Mouse (Mus musculus) midbrain, embryonic 13.5 days (tissue): ENCODE measurements around the gene Nisch. TPM values are rescaled to one million over a fixed set of nuclear protein-coding genes. Genes with fewer than 3 reads are reported as not detected.

Source experiments
- ATAC-seq: fragments of 200-750 bp; cut with Nextera tagmentation; 2 replicates; pipeline ENCODE4 v1.8.0; 2017; ENCODE audit warnings: mild to moderate bottlenecking, moderate TSS enrichment, moderate library complexity
- H3K27ac ChIP-seq: fragments of 300-500 bp; sonication (generic); 2 replicates; pipeline ENCODE4 v1.5.1; 2015; ENCODE audit warnings: inconsistent platforms, mild to moderate bottlenecking, moderate library complexity
- H3K27me3 ChIP-seq: fragments of 300-500 bp; sonication (generic); 2 replicates; pipeline ENCODE4 v1.6.1; 2015; ENCODE audit warnings: mild to moderate bottlenecking, inconsistent platforms
- H3K36me3 ChIP-seq: fragments of 300-500 bp; sonication (generic); 2 replicates; pipeline ENCODE4 v1.6.1; 2015; ENCODE audit warnings: mild to moderate bottlenecking, inconsistent platforms
- H3K4me1 ChIP-seq: fragments of 300-500 bp; sonication (generic); replicated peaks from 2 replicates; pipeline ENCODE4 v1.6.1; 2015; ENCODE audit warnings: inconsistent platforms
- H3K4me2 ChIP-seq: fragments of 300-500 bp; sonication (generic); replicated peaks from 2 replicates; pipeline ENCODE4 v1.6.1; 2015; ENCODE audit warnings: moderate library complexity, mild to moderate bottlenecking, inconsistent platforms
- H3K4me3 ChIP-seq: fragments of 300-500 bp; sonication (generic); replicated peaks from 2 replicates; pipeline ENCODE4 v1.5.1; 2015; ENCODE audit warnings: mild to moderate bottlenecking, inconsistent platforms
- H3K9ac ChIP-seq: fragments of 300-500 bp; sonication (generic); replicated peaks from 2 replicates; pipeline ENCODE4 v1.6.1; 2015; ENCODE audit warnings: mild to moderate bottlenecking, inconsistent platforms
- H3K9me3 ChIP-seq: fragments of 300-500 bp; sonication (generic); 2 replicates; pipeline ENCODE4 v1.6.1; 2016; ENCODE audit warnings: mild to moderate bottlenecking, inconsistent platforms
- WGBS: fragments of 180-500 bp; shearing (Covaris S2); methylation state at CpG from one replicate; pipeline ENCODE4 v1.1.7; 2015; 5-methylcytosine and 5-hydroxymethylcytosine counted together
- polyA plus RNA-seq: library from polyadenylated mRNA; unstranded; fragments of >200 nt; fragmentation: Nextera tagmentation; extraction: Ambion mirVana; gene quantifications from 2 replicates; pipeline ENCODE4 v1.2.1, GENCODE M21; 2015

Gene Nisch
- polyA plus RNA-seq, 1 experiment from 2014 or later = 385 TPM

DNA sequence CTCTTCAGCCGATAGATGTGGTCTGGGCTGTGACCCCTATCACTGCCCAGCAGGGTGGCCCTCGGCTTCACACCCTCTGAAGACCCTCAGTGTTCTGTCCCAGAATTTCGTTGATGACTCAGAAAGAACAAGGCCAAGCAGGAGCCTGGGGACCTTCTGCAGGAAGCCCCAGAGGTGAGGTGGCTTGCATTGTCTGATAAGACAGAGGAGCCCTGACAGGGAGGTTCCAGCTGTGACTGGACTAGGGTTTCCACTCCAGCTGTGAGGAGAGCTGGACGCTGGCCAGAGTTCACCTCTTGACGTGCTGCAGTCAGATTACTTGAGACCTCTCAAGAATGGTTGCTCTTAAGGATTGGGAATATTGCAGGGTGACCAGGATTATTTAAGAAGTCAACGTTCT lies 84.7 kb downstream of the Nisch start:
- peak overlapping the region; percentile 91 for H3K9ac ChIP-seq
- ATAC-seq = no peak
- H3K4me3 ChIP-seq = peak overlapping the region; percentile 79
- H3K9me3 ChIP-seq = no peaks in the 10 kb centered on the region
- peaks cover 29% of the 10 kb centered on the region for H3K36me3 ChIP-seq
- H3K27ac ChIP-seq = no peak overlapping the region
- peaks cover 56% of the 10 kb centered on the region for H3K4me1 ChIP-seq
- no peaks in the 10 kb centered on the region for H3K27me3 ChIP-seq
- peak overlapping the region; percentile 86 for H3K4me2 ChIP-seq
- 5% methylated on average over 6 of the region's 6 CpGs for WGBS

DNA sequence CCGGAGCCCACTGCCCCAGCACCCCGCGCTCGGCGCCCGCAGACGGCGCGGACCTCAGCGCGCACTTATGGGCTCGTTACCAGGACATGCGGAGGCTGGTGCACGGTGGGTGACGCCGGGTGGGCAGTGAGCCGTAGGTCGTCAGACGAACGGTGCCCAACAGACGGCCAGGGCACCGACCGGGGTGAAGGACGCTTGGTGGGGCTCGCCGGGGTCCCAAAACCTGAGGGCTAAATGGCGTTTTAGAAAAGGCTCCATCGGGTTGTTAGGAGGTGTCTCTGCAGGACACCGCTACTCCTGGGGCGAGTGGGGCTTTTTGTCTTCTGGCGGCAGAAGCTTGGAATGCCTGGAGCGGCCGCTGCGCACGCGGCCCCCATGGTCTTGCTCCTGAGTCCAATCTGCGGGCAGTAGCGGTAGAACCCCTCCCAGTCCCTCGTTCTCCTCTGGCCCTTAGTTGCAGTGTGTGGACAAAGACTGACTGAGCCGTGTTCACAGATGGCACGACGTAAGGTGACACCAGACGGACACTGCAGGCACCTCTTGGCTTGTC lies 85.4 kb downstream of the Nisch start:
- H3K9ac ChIP-seq = peak overlapping the region; percentile 91
- H3K27me3 ChIP-seq = no peaks in the 10 kb centered on the region
- H3K4me1 ChIP-seq = peaks cover 62% of the 10 kb centered on the region
- peaks cover 23% of the 10 kb centered on the region for H3K36me3 ChIP-seq
- H3K9me3 ChIP-seq = no peaks in the 10 kb centered on the region
- peak overlapping the region; percentile 79 for H3K4me3 ChIP-seq
- ATAC-seq = peak; percentile 40; the same call in 1 of the 2 replicates
- peak overlapping the region; percentile 86 for H3K4me2 ChIP-seq
- under 1% methylated on average over 43 of the region's 43 CpGs for WGBS
- H3K27ac ChIP-seq = peak overlapping the region; percentile 93

DNA sequence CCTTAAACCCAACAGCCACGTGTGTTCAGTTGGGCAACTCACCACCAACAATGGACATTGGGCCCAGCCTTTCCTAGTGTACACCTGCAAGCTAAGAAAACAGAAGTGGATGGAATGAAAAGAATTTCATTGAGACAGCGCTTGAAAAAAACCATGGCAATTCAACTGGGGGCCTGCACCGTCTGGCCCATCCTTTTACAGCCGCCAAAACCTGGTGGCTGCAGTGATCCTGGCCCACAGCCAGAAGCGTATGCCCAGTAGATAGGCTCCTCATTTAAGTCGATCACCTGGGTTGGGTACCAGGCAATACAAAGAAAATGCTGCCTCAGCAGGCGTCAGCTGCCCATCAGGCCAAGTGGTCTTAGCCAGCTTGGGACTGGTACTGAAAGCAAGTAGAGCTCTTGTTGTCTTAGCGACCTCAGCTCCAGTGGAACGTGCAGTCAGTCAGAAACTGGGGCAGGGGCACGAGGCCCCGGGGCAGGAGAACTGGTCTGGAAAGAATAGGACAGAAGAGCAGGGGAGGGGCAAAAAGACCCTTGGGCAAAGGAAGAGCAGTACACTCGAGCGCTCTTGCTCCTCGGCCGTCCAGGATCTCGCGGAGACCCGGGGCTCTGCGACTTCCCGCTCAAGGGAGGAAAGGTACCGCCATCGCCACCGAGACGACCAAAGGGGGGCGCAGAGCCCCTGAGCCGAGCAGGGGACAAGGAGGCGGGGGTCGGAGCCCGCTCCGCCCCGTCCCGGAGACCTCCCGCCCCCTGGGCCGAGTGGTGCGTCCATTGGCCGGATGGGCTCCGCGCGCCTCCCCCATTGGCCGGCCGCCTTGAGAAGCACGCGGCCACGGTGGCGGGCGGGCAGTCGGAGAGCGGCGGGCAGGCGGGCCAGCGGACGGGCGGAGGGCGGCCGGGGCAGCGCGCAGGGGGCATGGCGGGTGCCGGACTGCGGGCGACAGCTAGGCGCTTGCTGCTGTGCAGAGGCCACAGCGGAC lies 86.2 kb downstream of the Nisch start, which contains the start of gene Nt5dc2:
Gene Nt5dc2, plus strand, starts transcription at position 818 of the 985 bp plus-strand sequence.
- H3K9me3 ChIP-seq = no peaks in the 10 kb centered on the region
- H3K4me2 ChIP-seq = peak within 1 kb of the TSS; percentile 86
- H3K9ac ChIP-seq = peak within 1 kb of the TSS; percentile 91
- peaks cover 71% of the 10 kb centered on the region for H3K4me1 ChIP-seq
- peak within 1 kb of the TSS; percentile 93 for H3K27ac ChIP-seq
- 4% methylated on average over 53 of the region's 63 CpGs for WGBS
- peak within 1 kb of the TSS; percentile 79 for H3K4me3 ChIP-seq
- ATAC-seq = peak; percentile 86
- peaks cover 14% of the 10 kb centered on the region for H3K36me3 ChIP-seq
- H3K27me3 ChIP-seq = no peaks in the 10 kb centered on the region

DNA sequence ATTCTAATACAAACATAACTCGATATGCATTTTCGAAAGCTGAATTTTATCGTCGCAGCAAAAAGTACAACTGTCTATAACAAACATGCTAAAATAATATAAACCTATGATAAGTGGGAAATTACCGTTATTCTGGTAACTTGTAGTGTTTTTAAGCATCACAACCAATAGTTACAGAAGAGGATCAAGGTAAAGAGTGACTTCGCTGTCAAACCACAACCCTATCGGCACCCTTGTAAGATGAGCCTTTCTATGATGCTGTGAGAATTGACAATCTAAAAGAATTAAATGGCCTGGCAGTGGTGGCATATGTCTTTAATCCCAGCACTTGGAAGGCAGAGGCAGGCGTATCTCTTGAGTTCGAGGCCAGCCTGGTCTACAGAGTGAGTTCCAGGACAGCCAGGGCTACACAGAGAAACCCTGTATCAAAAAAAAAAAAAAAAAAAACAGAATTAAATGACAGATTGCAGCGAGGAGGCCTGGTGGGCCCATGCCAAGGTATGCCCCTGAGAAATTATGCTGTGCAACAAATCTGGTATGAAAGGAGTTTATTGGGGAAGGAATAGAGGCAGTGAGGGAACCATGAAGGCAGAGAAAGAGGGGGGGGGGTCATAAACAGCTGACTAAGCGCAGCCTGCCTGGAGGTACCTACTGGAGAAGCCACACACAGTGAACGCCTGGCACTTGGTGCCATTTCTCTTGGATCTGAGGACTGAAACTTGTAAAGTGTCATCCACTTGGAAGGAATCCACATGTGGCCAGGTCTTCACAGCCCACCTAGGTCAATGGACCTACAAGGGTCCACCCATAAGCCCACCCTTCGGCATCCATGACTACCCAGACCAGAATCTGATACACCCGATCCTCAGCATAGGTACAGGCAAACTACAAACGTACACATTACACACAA lies 87.2 kb downstream of the Nisch start:
- Histone ChIP-seq H3K36me3 (peaks cover 5% of the 10 kb centered on the region; the same call in 1 of the 2 replicates), H3K4me3 (peak overlapping the region; percentile 79), H3K9ac (no peak overlapping the region), H3K9me3 (no peaks in the 10 kb centered on the region), H3K4me2 (peak overlapping the region; percentile 93), H3K27ac (peak overlapping the region; percentile 93), H3K4me1 (peaks cover 75% of the 10 kb centered on the region), H3K27me3 (no peaks in the 10 kb centered on the region)
- 69% methylated on average over 15 of the region's 15 CpGs for WGBS
- no peak for ATAC-seq

DNA sequence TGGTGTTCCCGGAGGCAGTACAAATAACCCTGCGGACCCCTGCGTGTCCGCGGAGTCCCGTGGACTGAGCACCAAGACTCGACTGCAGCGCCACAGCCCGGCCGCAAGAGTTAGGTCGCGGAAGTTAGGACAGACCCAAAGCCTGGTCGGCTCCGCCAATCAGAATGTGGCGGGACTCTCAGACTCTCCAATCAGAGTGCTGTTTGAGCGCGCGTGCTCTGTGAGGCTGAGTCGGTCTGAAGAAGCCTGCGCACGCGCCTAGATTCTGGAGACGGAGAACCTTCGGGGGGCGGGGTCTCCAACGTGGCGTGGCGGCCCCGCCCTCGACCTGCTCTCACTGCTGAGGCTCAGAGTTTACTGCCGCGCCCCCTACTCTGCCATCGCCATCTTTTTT lies 87.9 kb downstream of the Nisch start, which contains the start of gene Smim4:
Gene Smim4, minus strand, starts transcription at position 131 of the 394 bp plus-strand sequence.
- WGBS = under 1% methylated on average over 33 of the region's 33 CpGs
- peak within 1 kb of the TSS; percentile 78 for H3K9ac ChIP-seq
- H3K27ac ChIP-seq = peak within 1 kb of the TSS; percentile 93
- H3K4me2 ChIP-seq = peak within 1 kb of the TSS; percentile 93
- H3K4me1 ChIP-seq = peaks cover 68% of the 10 kb centered on the region
- peak within 1 kb of the TSS; percentile 75 for H3K4me3 ChIP-seq
- no peaks in the 10 kb centered on the region for H3K9me3 ChIP-seq
- H3K27me3 ChIP-seq = no peaks in the 10 kb centered on the region
- H3K36me3 ChIP-seq = peaks cover 3% of the 10 kb centered on the region; the same call in 1 of the 2 replicates
- peak; percentile 93 for ATAC-seq

DNA sequence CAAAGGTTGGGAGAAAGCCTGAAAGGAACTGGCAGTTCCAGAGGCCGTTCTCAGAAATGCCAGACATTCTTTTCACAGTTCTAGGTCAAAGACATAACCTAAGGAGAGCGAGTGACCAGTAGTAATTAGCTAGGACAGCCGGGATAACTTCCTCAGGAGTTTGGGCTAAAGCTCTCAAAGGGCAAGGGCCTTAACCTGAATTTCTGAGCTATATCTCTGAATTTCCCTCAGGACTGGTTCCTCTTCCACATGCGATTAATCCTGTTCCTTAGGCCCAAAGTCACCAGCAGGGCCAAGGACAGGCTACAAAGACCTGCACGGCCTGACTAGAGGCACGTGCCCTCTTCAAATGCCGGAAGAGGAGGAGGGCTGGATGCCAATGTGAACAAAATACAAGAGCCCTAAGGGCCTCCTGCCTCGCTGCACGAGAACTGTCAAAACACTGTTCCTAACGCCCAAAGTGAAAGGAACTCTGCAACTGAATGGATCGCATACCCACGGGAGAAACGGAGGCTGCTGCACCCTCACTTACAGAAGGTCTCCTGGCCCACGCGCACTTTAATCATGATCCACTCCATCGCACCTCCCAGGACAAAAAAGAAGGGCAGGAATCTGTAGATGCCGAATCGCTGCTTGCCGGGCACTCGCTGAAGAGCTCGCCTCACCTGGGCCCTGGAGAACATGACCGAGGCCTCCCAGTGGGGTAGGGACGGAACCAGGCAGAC lies 88.5 kb downstream of the Nisch start:
- H3K27ac ChIP-seq = peak overlapping the region; percentile 83
- peak overlapping the region; percentile 78 for H3K9ac ChIP-seq
- no peaks in the 10 kb centered on the region for H3K27me3 ChIP-seq
- ATAC-seq = peak; percentile 3
- no peaks in the 10 kb centered on the region for H3K9me3 ChIP-seq
- H3K4me2 ChIP-seq = peak overlapping the region; percentile 93
- peaks cover 62% of the 10 kb centered on the region for H3K4me1 ChIP-seq
- WGBS = 3% methylated on average over 23 of the region's 23 CpGs
- H3K4me3 ChIP-seq = peak overlapping the region; percentile 75
- peaks cover 5% of the 10 kb centered on the region for H3K36me3 ChIP-seq

DNA sequence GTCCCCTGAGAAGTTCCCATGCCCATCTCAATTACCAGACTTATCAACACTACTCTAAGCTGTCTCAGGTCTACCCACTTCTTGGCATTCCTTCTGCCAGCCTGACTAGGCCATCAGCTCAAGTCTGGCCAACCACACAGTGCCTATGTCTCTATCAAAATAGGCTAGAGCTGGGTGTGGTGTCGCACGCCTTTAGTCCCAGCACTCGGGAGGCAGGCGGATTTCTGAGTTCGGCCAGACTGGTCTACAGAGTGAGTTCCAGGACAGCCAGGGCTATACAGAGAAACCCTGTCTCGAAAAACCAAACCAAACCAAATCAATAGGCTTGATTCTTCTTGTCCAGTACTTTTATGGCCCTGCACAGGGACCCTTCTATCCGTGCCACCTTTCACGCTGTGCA lies 89.9 kb downstream of the Nisch start:
- Histone ChIP-seq H3K27ac (no peak overlapping the region), H3K4me2 (peak overlapping the region; percentile 41; the same call in 1 of the 2 replicates), H3K9me3 (no peaks in the 10 kb centered on the region), H3K36me3 (peaks cover 11% of the 10 kb centered on the region), H3K4me3 (no peak overlapping the region), H3K9ac (no peak overlapping the region), H3K4me1 (peaks cover 48% of the 10 kb centered on the region), H3K27me3 (no peaks in the 10 kb centered on the region)
- 96% methylated on average over 8 of the region's 8 CpGs for WGBS
- ATAC-seq = no peak

DNA sequence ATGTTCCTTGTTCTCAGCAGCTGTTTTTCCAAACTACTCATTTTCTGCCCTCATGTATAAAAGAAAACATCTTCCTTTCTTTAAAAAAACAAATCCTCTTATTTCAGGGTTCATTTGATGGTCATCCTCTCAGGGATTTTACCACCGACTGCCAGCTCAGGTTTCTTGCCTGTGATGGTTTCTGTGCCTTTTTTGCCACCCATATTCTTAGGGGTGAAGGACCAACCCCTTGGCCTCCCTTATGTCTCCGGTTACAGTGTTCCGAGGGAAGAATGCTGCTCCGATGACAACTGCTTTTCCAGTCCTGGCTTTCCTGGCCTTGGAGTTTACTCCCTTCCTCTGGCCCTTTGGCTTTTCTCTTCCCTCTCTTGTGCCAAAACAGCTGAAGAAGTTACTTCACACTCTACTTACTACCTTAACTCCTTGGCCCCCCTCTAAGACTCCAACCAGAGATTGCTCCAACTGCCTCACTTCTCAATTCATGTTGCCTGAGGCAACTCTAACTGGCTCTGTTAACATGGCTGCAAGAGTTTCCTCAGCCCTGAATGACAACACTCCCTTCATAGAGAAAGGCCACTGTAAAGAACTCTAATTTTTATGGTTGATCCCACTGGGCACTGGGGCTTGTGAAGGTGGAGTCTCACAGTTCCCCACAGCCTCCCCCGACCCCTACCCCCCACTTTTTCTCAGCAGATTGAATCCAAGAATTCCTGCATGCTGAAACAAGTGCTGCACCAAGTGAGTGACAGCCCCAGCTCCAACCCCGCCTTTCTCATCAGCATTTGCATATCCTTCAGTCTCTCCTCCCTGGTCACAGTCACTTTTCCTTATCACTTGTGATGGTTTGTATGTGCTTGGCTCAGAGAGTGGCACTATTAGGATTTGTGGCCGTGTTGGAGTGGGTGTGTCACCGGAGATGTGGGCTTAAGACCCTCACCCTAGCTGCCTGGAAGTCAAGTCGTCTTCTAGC lies 91.4 kb downstream of the Nisch start:
- Histone ChIP-seq H3K9ac (no peak overlapping the region; the same call in 1 of the 2 replicates), H3K27ac (no peak overlapping the region), H3K27me3 (no peaks in the 10 kb centered on the region), H3K9me3 (no peaks in the 10 kb centered on the region), H3K36me3 (peaks cover 21% of the 10 kb centered on the region), H3K4me2 (no peak overlapping the region), H3K4me3 (no peak overlapping the region), H3K4me1 (peaks cover 42% of the 10 kb centered on the region)
- WGBS = 72% methylated on average over 9 of the region's 9 CpGs
- ATAC-seq = no peak
